Mouse (Mus musculus) layer of hippocampus, postnatal 10 days (tissue): ENCODE measurements around the gene Mup2. TPM values are rescaled to one million over a fixed set of nuclear protein-coding genes. Genes with fewer than 3 reads are reported as not detected.
"Not testable (repeated sequence)": the region's sequence is repeated elsewhere in the genome, so short reads cannot be mapped to it uniquely, and the experiment has no call there.

Source experiments
- DNase-seq, 2 experiments: peaks; one replicate each; pipeline ENCODE4 v3.0.0; 2021; ENCODE audit warnings: low spot score in 2 of 2
- long read RNA-seq: library from polyadenylated mRNA; stranded (forward); transcript quantifications from one replicate; pipeline ENCODE4 v2.0.0, GENCODE M21; 2023
- total RNA-seq, 2 experiments: library from RNA; stranded (reverse); gene quantifications; 2 replicates each; pipeline ENCODE4 v1.2.3; 2021

Mup2 gene
- not detected for total RNA-seq
- long read RNA-seq: 0 reads

- not testable (repeated sequence) for DNase-seq
Measured at GRCm38 (mm10) chr4:60154189-60154588, at the start of gene Mup2. Gene Mup2, minus strand, starts transcription at chr4:60154289.

Other genes with a start within 250 kb of the Mup2 start
- not detected for gene Slc46a2, start 239.2 kb downstream of the Mup2 start, total RNA-seq
- gene Mup4, start 193.6 kb downstream of the Mup2 start, total RNA-seq: not detected
- not detected for gene Mup6, start 190.0 kb downstream of the Mup2 start, total RNA-seq
- not detected for gene Mup7, start 83.8 kb downstream of the Mup2 start, total RNA-seq
- not detected for gene Mup8, start 68.3 kb upstream of the Mup2 start, total RNA-seq